Mouse (Mus musculus) large intestine, adult 2 months (tissue): Measurements from ENCODE around the gene Colgalt1. TPM values are rescaled to one million over a fixed set of nuclear protein-coding genes. Genes with fewer than 3 reads are reported as not detected.

Source experiments
- DNase-seq: peaks from one replicate; pipeline ENCODE4 v3.0.0-alpha.2; 2012; ENCODE audit warnings: low read depth, low spot score
- WGBS: fragments of 180-500 bp; shearing (Covaris S2); methylation state at CpG from one replicate; pipeline ENCODE4 v1.1.7; 2018; 5-methylcytosine and 5-hydroxymethylcytosine counted together
- polyA plus RNA-seq: library from polyadenylated mRNA; depleted of rRNA; stranded (reverse); fragments of >200 nt; gene quantifications from 2 replicates; pipeline ENCODE4 v1.2.3, GENCODE M21; 2012; rRNA removed

The Colgalt1 gene
- polyA plus RNA-seq, 1 experiment: 45.0 TPM

GRCm38 (mm10) chr8:71660325-71661120 is 49.7 kb downstream of the Colgalt1 start:
- no peak for DNase-seq
- 13% methylated on average over 36 of the region's 36 CpGs for WGBS

- no peak for DNase-seq
- WGBS: 4% methylated on average over 22 of the region's 22 CpGs
Observed at GRCm38 (mm10) chr8:71665331-71666130, 54.7 kb downstream of the Colgalt1 start.

GRCm38 (mm10) chr8:71666855-71667254 is 56.1 kb downstream of the Colgalt1 start:
- DNase-seq: no peak
- 70% methylated on average over 1 of the region's 1 CpGs for WGBS

- 64% methylated on average over 5 of the region's 5 CpGs for WGBS
- DNase-seq: no peak
Observed at GRCm38 (mm10) chr8:71667256-71667655, 56.5 kb downstream of the Colgalt1 start.

GRCm38 (mm10) chr8:71668220-71668975 is 57.6 kb downstream of the Colgalt1 start:
- 2% methylated on average over 21 of the region's 21 CpGs for WGBS
- no peak for DNase-seq

- 15% methylated on average over 12 of the region's 12 CpGs for WGBS
Observed at GRCm38 (mm10) chr8:71670198-71670597, 59.4 kb downstream of the Colgalt1 start.

GRCm38 (mm10) chr8:71670621-71671548 is 60.1 kb downstream of the Colgalt1 start:
- WGBS: under 1% methylated on average over 56 of the region's 64 CpGs
- no peak for DNase-seq

More at GRCm38 (mm10) chr8:71670198-71670597, 59.4 kb downstream of the Colgalt1 start:
- no peak for DNase-seq

- WGBS: under 1% methylated on average over 42 of the region's 42 CpGs
- no peak for DNase-seq
Observed at GRCm38 (mm10) chr8:71671549-71671965, 60.8 kb downstream of the Colgalt1 start, which contains the start of gene Unc13a. Unc13a (minus strand) TSS chr8:71671757.

- WGBS: 55% methylated on average over 6 of the region's 6 CpGs
- no peak for DNase-seq
Observed at GRCm38 (mm10) chr8:71672168-71672735, 61.5 kb downstream of the Colgalt1 start.

- 74% methylated on average over 2 of the region's 2 CpGs for WGBS
Observed at GRCm38 (mm10) chr8:71674071-71674470, 63.3 kb downstream of the Colgalt1 start.

More at GRCm38 (mm10) chr8:71674071-71674470, 63.3 kb downstream of the Colgalt1 start:
- no peak for DNase-seq

Other genes starting within 250 kb of the Colgalt1 start
- 82.1 and 104 TPM in 2 replicates for gene Use1, start 244.2 kb upstream of the Colgalt1 start, polyA plus RNA-seq
- 14.4 and 21.2 TPM in 2 replicates for gene Ocel1, start 239.7 kb upstream of the Colgalt1 start, polyA plus RNA-seq
- gene Nr2f6, start 229.0 kb upstream of the Colgalt1 start, polyA plus RNA-seq: 118 and 144 TPM in 2 replicates
- gene Ushbp1, start 215.2 kb upstream of the Colgalt1 start, polyA plus RNA-seq: 5.9 and 9.0 TPM in 2 replicates
- 106 and 114 TPM in 2 replicates for gene Babam1, start 214.1 kb upstream of the Colgalt1 start, polyA plus RNA-seq
- 17.0 and 24.2 TPM in 2 replicates for gene Ankle1, start 205.0 kb upstream of the Colgalt1 start, polyA plus RNA-seq
- 16.8 and 18.8 TPM in 2 replicates for gene Abhd8, start 147.3 kb upstream of the Colgalt1 start, polyA plus RNA-seq
- gene Mrpl34, start 146.0 kb upstream of the Colgalt1 start, polyA plus RNA-seq: 94.1 and 124 TPM in 2 replicates
- 78.5 and 80.9 TPM in 2 replicates for gene Dda1, start 141.8 kb upstream of the Colgalt1 start, polyA plus RNA-seq
- gene Ano8, start 125.0 kb upstream of the Colgalt1 start, polyA plus RNA-seq: 7.3 and 8.9 TPM in 2 replicates
- gene Gtpbp3, start 122.9 kb upstream of the Colgalt1 start, polyA plus RNA-seq: 18.5 and 23.7 TPM in 2 replicates
- gene Plvap, start 99.2 kb upstream of the Colgalt1 start, polyA plus RNA-seq: 122 and 163 TPM in 2 replicates
- gene Ccdc194, start 85.3 kb upstream of the Colgalt1 start, polyA plus RNA-seq: 0.05 TPM in 1 of 2 replicates, not detected in the other
- 114 and 131 TPM in 2 replicates for gene Bst2, start 73.5 kb upstream of the Colgalt1 start, polyA plus RNA-seq
- 144 and 164 TPM in 2 replicates for gene Mvb12a, start 68.1 kb upstream of the Colgalt1 start, polyA plus RNA-seq
- 0.71 and 1.0 TPM in 2 replicates for gene Tmem221, start 52.1 kb upstream of the Colgalt1 start, polyA plus RNA-seq
- not detected in 2 replicates for gene Nxnl1, start 44.4 kb upstream of the Colgalt1 start, polyA plus RNA-seq
- 19.4 and 25.6 TPM in 2 replicates for gene Slc27a1, start 42.1 kb upstream of the Colgalt1 start, polyA plus RNA-seq
- gene Pgls, start 18.8 kb upstream of the Colgalt1 start, polyA plus RNA-seq: 109 and 111 TPM in 2 replicates
- gene Fam129c, start 13.3 kb upstream of the Colgalt1 start, polyA plus RNA-seq: 3.3 and 4.1 TPM in 2 replicates
- 1.0 and 1.3 TPM in 2 replicates for gene Unc13a, start 60.8 kb downstream of the Colgalt1 start, polyA plus RNA-seq
- gene Jak3, start 65.3 kb downstream of the Colgalt1 start, polyA plus RNA-seq: 15.0 and 15.3 TPM in 2 replicates
- gene Insl3, start 78.2 kb downstream of the Colgalt1 start, polyA plus RNA-seq: 12.1 and 17.2 TPM in 2 replicates
- 69.3 and 160 TPM in 2 replicates for gene B3gnt3, start 90.8 kb downstream of the Colgalt1 start, polyA plus RNA-seq
- gene Fcho1, start 114.7 kb downstream of the Colgalt1 start, polyA plus RNA-seq: 16.9 and 22.0 TPM in 2 replicates